Mouse (Mus musculus): ENCODE measurements around the gene Il1rapl1. TPM values are rescaled to one million over a fixed set of nuclear protein-coding genes. Genes with fewer than 3 reads are reported as not detected.

Il1rapl1 gene
- polyA plus RNA-seq, 2 experiments, result not detected

DNA sequence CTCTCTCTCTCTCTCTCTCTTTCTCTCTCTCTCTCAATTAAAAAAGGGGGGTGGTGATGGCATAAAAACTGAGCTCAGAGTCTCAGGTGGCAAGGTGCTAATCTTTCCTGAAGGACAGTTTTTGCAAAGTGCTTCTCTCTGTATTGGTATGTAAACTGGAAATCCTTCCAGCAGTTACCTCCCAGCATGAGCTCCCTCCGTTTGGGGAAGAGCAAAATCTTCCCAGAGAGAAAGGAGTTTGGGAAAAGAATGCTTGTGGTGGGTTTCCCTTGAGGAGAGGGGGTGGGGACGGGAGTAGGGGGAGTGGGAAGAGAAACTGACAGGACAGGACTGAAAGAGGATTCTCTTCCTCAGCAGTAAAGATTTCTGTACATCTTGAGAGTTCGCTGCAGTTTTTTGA lies 881 bp upstream of the Il1rapl1 start:
- WGBS (ENCODE audit: insufficient replicate concordance), result 17% methylated on average over 3 of the region's 3 CpGs
- ATAC-seq (ENCODE audit: insufficient read depth), result no peak
- H3K27ac ChIP-seq, result no peak overlapping the region
- no peak for DNase-seq (ENCODE audit: low read depth in 3 of 3, low spot score in 3 of 3)
- no peaks in the 10 kb centered on the region for H3K9me3 ChIP-seq (ENCODE audit: control insufficient read depth, low read length)
- H3K36me3 ChIP-seq (replicated peaks; ENCODE audit: control insufficient read depth, insufficient read depth, low read depth), result no peaks in the 10 kb centered on the region
- TF ChIP-seq EP300 (IDR thresholded peaks at IDR 0.05; ENCODE audit: low read depth), result no peak
- TF ChIP-seq CTCF (IDR thresholded peaks at IDR 0.05; ENCODE audit: low read depth), result no peak
- no peak overlapping the region for H3K9ac ChIP-seq (replicated peaks)
- H3K27me3 ChIP-seq (ENCODE audit: control insufficient read depth, insufficient read depth, low read length), result no peaks in the 10 kb centered on the region
- no peak overlapping the region for H3K4me2 ChIP-seq (ENCODE audit: low read depth)
- no peak overlapping the region for H3K4me3 ChIP-seq (ENCODE audit: insufficient read depth in 1 of 2, low read depth in 2 of 2, low read length in 2 of 2)
- no peaks in the 10 kb centered on the region for H3K4me1 ChIP-seq (replicated peaks; ENCODE audit: control insufficient read depth in 2 of 2, insufficient read depth in 2 of 2, low read length in 1 of 2)

DNA sequence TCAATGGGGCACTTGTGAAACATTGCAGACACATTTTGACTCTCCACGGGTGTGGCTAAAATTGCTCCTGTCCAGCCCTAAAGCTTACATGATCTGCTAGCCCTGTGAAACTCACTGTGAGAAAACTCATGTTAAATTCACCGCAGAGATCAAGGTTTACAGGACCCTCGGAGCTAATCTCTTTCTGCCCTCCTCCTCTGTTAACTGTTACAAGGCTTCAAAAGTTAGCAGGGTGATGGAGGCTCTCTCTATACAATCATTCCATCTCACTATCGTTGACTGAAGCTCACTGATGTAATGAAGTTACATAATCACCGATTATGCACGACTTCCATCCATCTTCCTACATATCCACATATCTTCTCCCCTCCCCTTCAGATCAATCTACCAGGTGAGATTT lies 1.9 kb downstream of the Il1rapl1 start:
- H3K27me3 ChIP-seq (ENCODE audit: control insufficient read depth, insufficient read depth, low read length), result no peaks in the 10 kb centered on the region
- TF ChIP-seq EP300 (IDR thresholded peaks at IDR 0.05; ENCODE audit: low read depth), result no peak
- TF ChIP-seq CTCF (IDR thresholded peaks at IDR 0.05; ENCODE audit: low read depth), result no peak
- H3K4me1 ChIP-seq (replicated peaks; ENCODE audit: control insufficient read depth in 2 of 2, insufficient read depth in 2 of 2, low read length in 1 of 2), result no peaks in the 10 kb centered on the region
- H3K9ac ChIP-seq (replicated peaks), result no peak overlapping the region
- no peaks in the 10 kb centered on the region for H3K36me3 ChIP-seq (replicated peaks; ENCODE audit: control insufficient read depth, insufficient read depth, low read depth)
- H3K27ac ChIP-seq, result no peak overlapping the region
- no peak for ATAC-seq (ENCODE audit: insufficient read depth)
- H3K4me3 ChIP-seq (ENCODE audit: insufficient read depth in 1 of 2, low read depth in 2 of 2, low read length in 2 of 2), result no peak overlapping the region
- H3K4me2 ChIP-seq (ENCODE audit: low read depth), result no peak overlapping the region
- 44% methylated on average over 6 of the region's 6 CpGs for WGBS (ENCODE audit: insufficient replicate concordance)
- no peak for DNase-seq (ENCODE audit: low read depth in 3 of 3, low spot score in 3 of 3)
- H3K9me3 ChIP-seq (ENCODE audit: control insufficient read depth, low read length), result no peaks in the 10 kb centered on the region

- Histone ChIP-seq H3K4me3 (ENCODE audit: insufficient read depth in 1 of 2, low read depth in 2 of 2, low read length in 2 of 2) (no peak overlapping the region), H3K4me1 (replicated peaks; ENCODE audit: control insufficient read depth in 2 of 2, insufficient read depth in 2 of 2, low read length in 1 of 2) (no peaks in the 10 kb centered on the region), H3K9ac (replicated peaks) (no peak overlapping the region), H3K27ac (no peak overlapping the region), H3K36me3 (replicated peaks; ENCODE audit: control insufficient read depth, insufficient read depth, low read depth) (no peaks in the 10 kb centered on the region), H3K4me2 (ENCODE audit: low read depth) (no peak overlapping the region), H3K27me3 (ENCODE audit: control insufficient read depth, insufficient read depth, low read length) (no peaks in the 10 kb centered on the region), H3K9me3 (ENCODE audit: control insufficient read depth, low read length) (no peaks in the 10 kb centered on the region)
- ATAC-seq (ENCODE audit: insufficient read depth) (no peak), DNase-seq (ENCODE audit: low read depth in 3 of 3, low spot score in 3 of 3) (no peak)
- 18% methylated on average over 2 of the region's 2 CpGs for WGBS (ENCODE audit: insufficient replicate concordance)
- TF ChIP-seq CTCF (IDR thresholded peaks at IDR 0.05; ENCODE audit: low read depth) (no peak), EP300 (IDR thresholded peaks at IDR 0.05; ENCODE audit: low read depth) (no peak)
These were observed 3.2 kb downstream of the Il1rapl1 start for GRCm38 (mm10) chrX:88112254-88112653.

DNA sequence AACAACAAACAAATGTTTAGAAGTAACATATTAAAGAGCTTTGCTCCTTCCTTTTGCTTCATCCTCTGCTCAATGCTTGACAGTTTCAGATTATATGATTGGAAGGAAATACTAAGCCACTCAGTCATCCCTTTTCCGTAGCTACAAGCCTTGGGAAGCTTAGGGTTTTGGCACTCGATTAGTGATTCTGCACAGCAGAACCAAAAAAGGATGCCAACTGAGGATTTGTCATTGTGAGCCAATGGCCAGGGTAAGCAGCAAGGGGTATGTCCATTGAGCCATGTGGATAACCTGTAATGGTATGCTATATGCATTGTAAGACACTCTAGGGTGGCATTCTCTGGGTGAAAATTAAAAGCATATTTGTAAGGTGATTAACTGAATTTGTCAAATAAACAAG lies 5.7 kb downstream of the Il1rapl1 start:
- DNase-seq (ENCODE audit: low read depth in 3 of 3, low spot score in 3 of 3) (no peak), ATAC-seq (ENCODE audit: insufficient read depth) (no peak)
- Histone ChIP-seq H3K27me3 (ENCODE audit: control insufficient read depth, insufficient read depth, low read length) (no peaks in the 10 kb centered on the region), H3K4me2 (ENCODE audit: low read depth) (no peak overlapping the region), H3K9me3 (ENCODE audit: control insufficient read depth, low read length) (no peaks in the 10 kb centered on the region), H3K27ac (no peak overlapping the region), H3K4me1 (replicated peaks; ENCODE audit: control insufficient read depth in 2 of 2, insufficient read depth in 2 of 2, low read length in 1 of 2) (no peaks in the 10 kb centered on the region), H3K36me3 (replicated peaks; ENCODE audit: control insufficient read depth, insufficient read depth, low read depth) (no peaks in the 10 kb centered on the region), H3K9ac (replicated peaks) (no peak overlapping the region), H3K4me3 (ENCODE audit: insufficient read depth in 1 of 2, low read depth in 2 of 2, low read length in 2 of 2) (no peak overlapping the region)
- WGBS (ENCODE audit: insufficient replicate concordance), result 53% methylated on average over 2 of the region's 2 CpGs
- TF ChIP-seq EP300 (IDR thresholded peaks at IDR 0.05; ENCODE audit: low read depth), result no peak
- no peak for TF ChIP-seq CTCF (IDR thresholded peaks at IDR 0.05; ENCODE audit: low read depth)

GRCm38 (mm10) chrX:88093936-88094569 lies 21.4 kb downstream of the Il1rapl1 start:
- Histone ChIP-seq H3K4me2 (ENCODE audit: low read depth) (no peak overlapping the region), H3K9me3 (ENCODE audit: control insufficient read depth, low read length) (no peaks in the 10 kb centered on the region), H3K4me3 (ENCODE audit: insufficient read depth in 1 of 2, low read depth in 2 of 2, low read length in 2 of 2) (no peak overlapping the region), H3K9ac (replicated peaks) (no peak overlapping the region), H3K36me3 (replicated peaks; ENCODE audit: control insufficient read depth, insufficient read depth, low read depth) (no peaks in the 10 kb centered on the region), H3K27me3 (ENCODE audit: control insufficient read depth, insufficient read depth, low read length) (no peaks in the 10 kb centered on the region), H3K27ac (no peak overlapping the region), H3K4me1 (replicated peaks; ENCODE audit: control insufficient read depth in 2 of 2, insufficient read depth in 2 of 2, low read length in 1 of 2) (no peaks in the 10 kb centered on the region)
- DNase-seq (ENCODE audit: low read depth in 3 of 3, low spot score in 3 of 3), result no peak
- no peak for ATAC-seq (ENCODE audit: insufficient read depth)
- TF ChIP-seq CTCF (IDR thresholded peaks at IDR 0.05; ENCODE audit: low read depth) (no peak), EP300 (IDR thresholded peaks at IDR 0.05; ENCODE audit: low read depth) (no peak)
